Mouse (Mus musculus) cerebellum, adult 9-10 months (tissue): ENCODE results near the gene Crat.

Experiments used
- DNase-seq: peaks from one replicate; pipeline ENCODE4 v3.0.0; 2022

Gene Crat

GRCm38 (mm10) chr2:30402843-30403242, 12.8 kb downstream of the Crat start:
- no peak for DNase-seq

- peak; percentile 76 for DNase-seq
Observed at GRCm38 (mm10) chr2:30402351-30402826, 13.2 kb downstream of the Crat start.

- no peak for DNase-seq
Observed at GRCm38 (mm10) chr2:30401581-30401980, 14.0 kb downstream of the Crat start.

- peak; percentile 88 for DNase-seq
Observed at GRCm38 (mm10) chr2:30399191-30400171, 16.1 kb downstream of the Crat start.

- peak; percentile 35 for DNase-seq
Observed at GRCm38 (mm10) chr2:30397986-30398512, 17.6 kb downstream of the Crat start.

GRCm38 (mm10) chr2:30396246-30396645, 19.4 kb downstream of the Crat start:
- DNase-seq = peak; percentile 32

GRCm38 (mm10) chr2:30395757-30396156, 19.9 kb downstream of the Crat start:
- peak; percentile 48 for DNase-seq

GRCm38 (mm10) chr2:30393370-30393656, 22.3 kb downstream of the Crat start:
- peak; percentile 61 for DNase-seq

- DNase-seq = peak; percentile 65
Observed at GRCm38 (mm10) chr2:30392577-30393369, 22.8 kb downstream of the Crat start.

- DNase-seq = peak; percentile 98
Observed at GRCm38 (mm10) chr2:30392114-30392576, 23.5 kb downstream of the Crat start, which contains the start of gene Dolpp1. Gene Dolpp1, plus strand, starts transcription at chr2:30392254.

GRCm38 (mm10) chr2:30389000-30389399, 26.6 kb downstream of the Crat start:
- peak; percentile 36 for DNase-seq

- no peak for DNase-seq
Observed at GRCm38 (mm10) chr2:30386913-30387312, 28.7 kb downstream of the Crat start.

GRCm38 (mm10) chr2:30385591-30385990, 30.0 kb downstream of the Crat start:
- DNase-seq = no peak

GRCm38 (mm10) chr2:30384814-30385213, 30.8 kb downstream of the Crat start:
- no peak for DNase-seq

GRCm38 (mm10) chr2:30381377-30381725, 34.3 kb downstream of the Crat start:
- no peak for DNase-seq

GRCm38 (mm10) chr2:30380564-30381376, 34.8 kb downstream of the Crat start:
- DNase-seq = no peak

- DNase-seq = no peak
Observed at GRCm38 (mm10) chr2:30379307-30379706, 36.3 kb downstream of the Crat start.

GRCm38 (mm10) chr2:30377721-30378120, 37.9 kb downstream of the Crat start:
- no peak for DNase-seq

- no peak for DNase-seq
Observed at GRCm38 (mm10) chr2:30375893-30376292, 39.7 kb downstream of the Crat start.

- DNase-seq = no peak
Observed at GRCm38 (mm10) chr2:30372726-30373125, 42.9 kb downstream of the Crat start.

GRCm38 (mm10) chr2:30371544-30371943, 44.1 kb downstream of the Crat start:
- no peak for DNase-seq

GRCm38 (mm10) chr2:30366203-30366602, 49.4 kb downstream of the Crat start:
- DNase-seq = no peak
